Mouse (Mus musculus) C2C12 (cell line): ENCODE data around the gene Smarcad1. TPM values are rescaled to one million over a fixed set of nuclear protein-coding genes. Genes with fewer than 3 reads are reported as not detected.

Experiments
- H3K27me3 ChIP-seq: one replicate; pipeline ENCODE4 v1.6.1; 2011; ENCODE audit not compliant: control insufficient read depth, insufficient read depth, insufficient read length
- H3K36me3 ChIP-seq: one replicate; pipeline ENCODE4 v1.6.1; 2011; ENCODE audit not compliant: control insufficient read depth, insufficient read depth
- H3K4me3 ChIP-seq: one replicate; pipeline ENCODE4 v1.5.1; 2011; ENCODE audit warnings: mild to moderate bottlenecking, control low read depth; ENCODE audit not compliant: poor library complexity, insufficient read depth, severe bottlenecking
- H3K79me2 ChIP-seq: one replicate; pipeline ENCODE4 v1.6.1; 2011; ENCODE audit not compliant: control insufficient read depth, insufficient read depth
- H3K79me3 ChIP-seq: one replicate; pipeline ENCODE4 v1.6.1; 2011; ENCODE audit warnings: low read depth, control low read depth
- H3ac ChIP-seq: one replicate; pipeline ENCODE3; 2011; ENCODE audit warnings: low read depth; ENCODE audit not compliant: control insufficient read depth, insufficient read length
- CEBPB ChIP-seq: IDR thresholded peaks from one replicate; pipeline ENCODE4 v1.6.1; 2011; ENCODE audit warnings: low read depth, mild to moderate bottlenecking, control low read depth, moderate library complexity
- CTCF ChIP-seq: IDR thresholded peaks from one replicate; pipeline ENCODE4 v1.5.1; 2011; ENCODE audit not compliant: control insufficient read depth, insufficient read depth, insufficient read length
- FOSL1 ChIP-seq: IDR thresholded peaks from one replicate; pipeline ENCODE4 v1.8.0; 2011; ENCODE audit warnings: mild to moderate bottlenecking, low read length; ENCODE audit not compliant: poor library complexity, insufficient read depth, severe bottlenecking
- MAX ChIP-seq: IDR thresholded peaks from one replicate; pipeline ENCODE4 v1.6.1; 2011; ENCODE audit warnings: mild to moderate bottlenecking, control low read depth
- MYOD1 ChIP-seq: IDR thresholded peaks from one replicate; pipeline ENCODE4 v1.6.1; 2011; ENCODE audit warnings: low read depth; ENCODE audit not compliant: control insufficient read depth, insufficient read length
- MYOG ChIP-seq: IDR thresholded peaks from one replicate; pipeline ENCODE4 v1.6.1; 2011; ENCODE audit not compliant: control insufficient read depth, insufficient read length; ENCODE audit errors: extremely low read depth
- USF1 ChIP-seq: IDR thresholded peaks from one replicate; pipeline ENCODE4 v1.6.1; 2011; ENCODE audit warnings: low read depth, mild to moderate bottlenecking, control low read depth, moderate library complexity
- polyA plus RNA-seq: library from polyadenylated mRNA; unstranded; fragments of >200 nt; fragmentation: generic; extraction: Trizol; gene quantifications from one replicate; pipeline ENCODE4 v1.2.1, GENCODE M21; 2012; ENCODE audit warnings: missing spikeins

The Smarcad1 gene
- polyA plus RNA-seq, 1 experiment, result 27.9 TPM

- Histone ChIP-seq H3K36me3 (no peaks in the 10 kb centered on the region), H3ac (no peak overlapping the region), H3K79me3 (no peaks in the 10 kb centered on the region), H3K4me3 (no peak overlapping the region), H3K27me3 (no peaks in the 10 kb centered on the region), H3K79me2 (no peaks in the 10 kb centered on the region)
- TF ChIP-seq CEBPB (no peak), USF1 (no peak), MYOD1 (no peak), MYOG (no peak), FOSL1 (no peak), CTCF (no peak), MAX (no peak)
These were observed 111.2 kb downstream of the Smarcad1 start for GRCm38 (mm10) chr6:65153570-65153969.

GRCm38 (mm10) chr6:65157042-65157441 is 114.7 kb downstream of the Smarcad1 start:
- Histone ChIP-seq H3K27me3 (no peaks in the 10 kb centered on the region), H3K79me3 (no peaks in the 10 kb centered on the region), H3ac (no peak overlapping the region), H3K79me2 (no peaks in the 10 kb centered on the region), H3K36me3 (no peaks in the 10 kb centered on the region), H3K4me3 (no peak overlapping the region)
- TF ChIP-seq MYOD1 (no peak), CTCF (no peak), USF1 (no peak), MAX (no peak), MYOG (no peak), CEBPB (no peak), FOSL1 (no peak)

GRCm38 (mm10) chr6:65159381-65159942 is 117.1 kb downstream of the Smarcad1 start:
- no peaks in the 10 kb centered on the region for H3K79me2 ChIP-seq
- no peak overlapping the region for H3K4me3 ChIP-seq
- no peaks in the 10 kb centered on the region for H3K36me3 ChIP-seq
- H3K27me3 ChIP-seq, result no peaks in the 10 kb centered on the region
- no peaks in the 10 kb centered on the region for H3K79me3 ChIP-seq
- TF ChIP-seq MYOG (no peak), MYOD1 (no peak), CTCF (no peak), USF1 (no peak), FOSL1 (no peak)
- no peak overlapping the region for H3ac ChIP-seq

GRCm38 (mm10) chr6:65164137-65164536 is 121.8 kb downstream of the Smarcad1 start:
- Histone ChIP-seq H3K79me2 (no peaks in the 10 kb centered on the region), H3ac (no peak overlapping the region), H3K79me3 (no peaks in the 10 kb centered on the region), H3K27me3 (no peaks in the 10 kb centered on the region), H3K36me3 (no peaks in the 10 kb centered on the region), H3K4me3 (no peak overlapping the region)
- TF ChIP-seq MYOG (no peak), MAX (no peak), MYOD1 (no peak), USF1 (no peak), CTCF (no peak), CEBPB (no peak), FOSL1 (no peak)

GRCm38 (mm10) chr6:65164977-65165376 is 122.6 kb downstream of the Smarcad1 start:
- no peak for TF ChIP-seq MYOD1
- no peak for TF ChIP-seq USF1
- no peak for TF ChIP-seq MAX
- TF ChIP-seq CTCF, result no peak
- TF ChIP-seq MYOG, result no peak
- TF ChIP-seq FOSL1, result no peak
- TF ChIP-seq CEBPB, result no peak
- H3K79me3 ChIP-seq, result no peaks in the 10 kb centered on the region
- no peaks in the 10 kb centered on the region for H3K79me2 ChIP-seq
- H3ac ChIP-seq, result no peak overlapping the region
- H3K27me3 ChIP-seq, result no peaks in the 10 kb centered on the region
- no peak overlapping the region for H3K4me3 ChIP-seq
- H3K36me3 ChIP-seq, result no peaks in the 10 kb centered on the region

Other genes starting within 250 kb of the Smarcad1 start
- gene Hpgds, start 102.3 kb downstream of the Smarcad1 start, polyA plus RNA-seq, result 0.07 TPM